ENCODE assay signal across 8 mouse cellular contexts in genomic region chr17:28621381-28622299, GRCm38 (mm10). TPM values are rescaled to one million over a fixed set of nuclear protein-coding genes. Genes with fewer than 3 reads are reported as not detected.
DNase-seq lines count a peak whose midpoint lies in the region; ATAC-seq lines count a peak whose summit lies in the region.

No protein-coding gene starts in this region.

- H3K36me3 ChIP-seq in hindbrain, embryonic 15.5 days, result peaks cover 7% of the 10 kb centered on the region
- H3K36me3 ChIP-seq in macrophage (ENCODE audit: inconsistent target), result no peaks in the 10 kb centered on the region

- H3K27ac ChIP-seq in hindbrain, embryonic 15.5 days (replicated peaks), result peak overlapping the region; percentile 90
- peak overlapping the region; percentile 33 for H3K27ac ChIP-seq in macrophage

- peak; percentile 84 for ATAC-seq in hindbrain, embryonic 15.5 days (ENCODE audit: low FRiP score, low read depth)

- H3K79me2 ChIP-seq in macrophage (ENCODE audit: inconsistent target), result peaks cover 52% of the 10 kb centered on the region

- H3K9me3 ChIP-seq in hindbrain, embryonic 15.5 days, result no peaks in the 10 kb centered on the region

- H3K9ac ChIP-seq in hindbrain, embryonic 15.5 days, result peak overlapping the region; percentile 96

- H3K27me3 ChIP-seq in hindbrain, embryonic 15.5 days, result no peaks in the 10 kb centered on the region

- H3K4me2 ChIP-seq in hindbrain, embryonic 15.5 days, result peak overlapping the region; percentile 90

- DNase-seq in MN1 (ENCODE audit: low spot score), result peak; percentile 70
- peak; percentile 43 for DNase-seq in cerebellum, adult 9-10 months
- DNase-seq in frontal cortex, postnatal 36 days (ENCODE audit: low spot score in 2 of 2), result peak; percentile 45 to 60
- peak; percentile 47 to 58 for DNase-seq in layer of hippocampus, postnatal 25 days (ENCODE audit: extremely low spot score in 1 of 2, low spot score in 1 of 2)
- peak; percentile 58 for DNase-seq in right cerebral cortex, adult 18-20 months
- DNase-seq in urinary bladder, postnatal 36 days (ENCODE audit: low spot score in 2 of 2), result peak; percentile 30 to 31

- H3K4me3 ChIP-seq in hindbrain, embryonic 15.5 days, result peak overlapping the region; percentile 92
- H3K4me3 ChIP-seq in macrophage (ENCODE audit: inconsistent target), result peak overlapping the region; percentile 78

- WGBS in hindbrain, embryonic 15.5 days, result 0% methylated on average over 75 of the region's 78 CpGs
- WGBS in macrophage (ENCODE audit: missing documents), result under 1% methylated on average over 78 of the region's 78 CpGs

- peaks cover 33% of the 10 kb centered on the region for H3K4me1 ChIP-seq in hindbrain, embryonic 15.5 days (replicated peaks)

RNA-seq across cellular contexts. Expression of gene Srpk1, which starts 0.9 kb away (rescaled TPM):
- 86.6 and 88.7 TPM in 2 replicates for polyA plus RNA-seq in hindbrain, embryonic 15.5 days (2015; fragmentation: Nextera tagmentation; extraction: Ambion mirVana)
- 10 to 100 TPM; 74.0 to 88.7 TPM for total RNA-seq in layer of hippocampus, postnatal 25 days (2021)
- total RNA-seq in macrophage (2018; cell fraction: chromatin; rRNA removed), result 100 to 1,000 TPM; 127 to 331 (median 223) TPM
- 10 to 100 TPM; 27.3 to 46.1 (median 36.4) TPM for total RNA-seq in macrophage (2018; cell fraction: cytosol; rRNA removed)
- total RNA-seq in macrophage (2018; cell fraction: nucleus; rRNA removed), result 100 to 1,000 TPM in 13 of 26 experiments, 10 to 100 TPM in 13; 53.1 to 242 (median 99.4) TPM
- 27.4 to 34.2 TPM (median 32.5 TPM) in 3 replicates for polyA plus RNA-seq in macrophage (2018)

RNA-seq across cellular contexts. Expression of gene Lhfpl5, which starts 46.2 kb away (rescaled TPM):
- 16.4 and 16.5 TPM in 2 replicates for polyA plus RNA-seq in hindbrain, embryonic 15.5 days (2015; fragmentation: Nextera tagmentation; extraction: Ambion mirVana)
- 1 to 10 TPM; 3.6 to 4.0 TPM for total RNA-seq in layer of hippocampus, postnatal 25 days (2021)
- total RNA-seq in macrophage (2018; cell fraction: chromatin; rRNA removed), result not detected
- not detected for total RNA-seq in macrophage (2018; cell fraction: cytosol; rRNA removed)
- total RNA-seq in macrophage (2018; cell fraction: nucleus; rRNA removed), result not detected
- not detected in 3 replicates for polyA plus RNA-seq in macrophage (2018)

Comparison
In these comparisons a context has a peak if more than half of its experiments do, and no peak if none do; other contexts are left out.
1. Peak in every context shown above with its lines: DNase-seq, ATAC-seq, H3K4me3 ChIP-seq and H3K27ac ChIP-seq.
2. RNA of gene Lhfpl5, which starts 46.2 kb away (polyA plus RNA-seq): 16.4 to 16.5 TPM in hindbrain, embryonic 15.5 days; not detected in macrophage; every median in the first group is over 10 times any median in the second.